Mouse (Mus musculus): ENCODE measurements around the gene Hdac4. TPM values are rescaled to one million over a fixed set of nuclear protein-coding genes. Genes with fewer than 3 reads are reported as not detected.

The Hdac4 gene
- polyA plus RNA-seq, 1 experiment from 2014 or later, result 23.9 TPM

DNA sequence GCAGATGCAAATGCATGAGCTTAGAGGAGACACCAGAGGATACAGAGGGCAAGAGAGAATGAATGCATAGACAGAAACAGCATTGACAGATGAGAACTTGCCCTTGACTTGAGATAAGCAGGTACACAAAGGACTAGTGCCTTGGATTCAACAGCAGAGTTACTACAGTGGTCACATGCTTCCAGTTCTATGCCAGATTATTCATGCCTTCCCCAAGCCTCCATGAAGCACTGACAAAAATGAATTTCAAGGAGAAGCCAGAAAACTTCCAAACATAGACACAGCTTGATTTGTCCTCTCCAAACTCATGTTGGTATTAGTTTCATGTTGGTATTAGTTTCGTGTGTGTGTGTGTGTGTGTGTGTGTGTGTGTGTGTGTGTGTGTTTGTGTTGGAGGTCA is 149.8 kb downstream of the Hdac4 start:
- ATAC-seq (replicated peaks; ENCODE audit: insufficient number of reproducible peaks, low FRiP score, low TSS enrichment, low read depth), result no peak

GRCm38 (mm10) chr1:92044868-92045267 is 150.6 kb downstream of the Hdac4 start:
- no peaks in the 10 kb centered on the region for H3K27me3 ChIP-seq (ENCODE audit: control insufficient read depth, insufficient read depth, low read length)
- H3K4me1 ChIP-seq (ENCODE audit: control insufficient read depth, insufficient read depth, low read length), result no peaks in the 10 kb centered on the region
- no peak overlapping the region for H3K4me2 ChIP-seq (ENCODE audit: low read depth, low read length)
- H3K36me3 ChIP-seq (replicated peaks; ENCODE audit: control insufficient read depth, insufficient read depth, low read depth, low read length), result no peaks in the 10 kb centered on the region
- H3K27ac ChIP-seq (replicated peaks; ENCODE audit: low read depth, low read length), result no peak overlapping the region
- no peaks in the 10 kb centered on the region for H3K9me3 ChIP-seq (replicated peaks; ENCODE audit: control insufficient read depth, low read length)
- no peak for ATAC-seq (replicated peaks; ENCODE audit: insufficient number of reproducible peaks, low FRiP score, low TSS enrichment, low read depth)
- WGBS, result 81% methylated on average over 3 of the region's 3 CpGs
- H3K4me3 ChIP-seq (ENCODE audit: low read depth, low read length), result no peak overlapping the region
- DNase-seq (ENCODE audit: low spot score), result no peak
- no peak overlapping the region for H3K9ac ChIP-seq (replicated peaks; ENCODE audit: low read length)

More for the DNA sequence above, 149.8 kb downstream of the Hdac4 start:
- Histone ChIP-seq H3K4me1 (ENCODE audit: control insufficient read depth, insufficient read depth, low read length) (no peaks in the 10 kb centered on the region), H3K9ac (replicated peaks; ENCODE audit: low read length) (no peak overlapping the region), H3K27me3 (ENCODE audit: control insufficient read depth, insufficient read depth, low read length) (no peaks in the 10 kb centered on the region), H3K4me2 (ENCODE audit: low read depth, low read length) (no peak overlapping the region), H3K4me3 (ENCODE audit: low read depth, low read length) (no peak overlapping the region), H3K36me3 (replicated peaks; ENCODE audit: control insufficient read depth, insufficient read depth, low read depth, low read length) (no peaks in the 10 kb centered on the region), H3K9me3 (replicated peaks; ENCODE audit: control insufficient read depth, low read length) (no peaks in the 10 kb centered on the region), H3K27ac (replicated peaks; ENCODE audit: low read depth, low read length) (no peak overlapping the region)
- DNase-seq (ENCODE audit: low spot score), result no peak
- 63% methylated on average over 1 of the region's 1 CpGs for WGBS

GRCm38 (mm10) chr1:92043989-92044388 is 151.5 kb downstream of the Hdac4 start:
- Histone ChIP-seq H3K4me2 (ENCODE audit: low read depth, low read length) (no peak overlapping the region), H3K4me3 (ENCODE audit: low read depth, low read length) (no peak overlapping the region), H3K36me3 (replicated peaks; ENCODE audit: control insufficient read depth, insufficient read depth, low read depth, low read length) (no peaks in the 10 kb centered on the region), H3K9ac (replicated peaks; ENCODE audit: low read length) (no peak overlapping the region), H3K4me1 (ENCODE audit: control insufficient read depth, insufficient read depth, low read length) (no peaks in the 10 kb centered on the region), H3K9me3 (replicated peaks; ENCODE audit: control insufficient read depth, low read length) (no peaks in the 10 kb centered on the region), H3K27me3 (ENCODE audit: control insufficient read depth, insufficient read depth, low read length) (no peaks in the 10 kb centered on the region), H3K27ac (replicated peaks; ENCODE audit: low read depth, low read length) (no peak overlapping the region)
- DNase-seq (ENCODE audit: low spot score), result no peak
- ATAC-seq (replicated peaks; ENCODE audit: insufficient number of reproducible peaks, low FRiP score, low TSS enrichment, low read depth), result no peak

DNA sequence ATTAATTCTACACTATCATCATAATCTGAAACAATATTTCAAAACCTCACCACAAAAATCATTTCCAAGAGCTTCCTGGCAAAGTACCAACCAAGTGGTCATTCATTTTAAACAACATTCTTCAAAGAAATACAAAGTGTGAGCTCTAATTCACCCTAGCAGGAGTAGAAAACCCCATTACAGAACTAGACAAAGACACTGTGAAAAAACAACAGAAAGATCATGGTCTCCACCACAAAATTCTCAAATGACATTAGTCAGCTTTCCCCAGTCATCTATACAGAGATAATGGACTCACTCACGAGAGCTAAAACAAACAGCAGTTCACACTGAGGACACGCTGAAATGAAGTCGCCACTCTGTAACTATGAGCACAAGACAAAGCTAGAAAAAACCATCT is 153.4 kb downstream of the Hdac4 start:
- DNase-seq (ENCODE audit: low spot score) (no peak), ATAC-seq (replicated peaks; ENCODE audit: insufficient number of reproducible peaks, low FRiP score, low TSS enrichment, low read depth) (no peak)
- Histone ChIP-seq H3K27ac (replicated peaks; ENCODE audit: low read depth, low read length) (no peak overlapping the region), H3K4me1 (ENCODE audit: control insufficient read depth, insufficient read depth, low read length) (no peaks in the 10 kb centered on the region), H3K36me3 (replicated peaks; ENCODE audit: control insufficient read depth, insufficient read depth, low read depth, low read length) (no peaks in the 10 kb centered on the region), H3K27me3 (ENCODE audit: control insufficient read depth, insufficient read depth, low read length) (no peaks in the 10 kb centered on the region), H3K9ac (replicated peaks; ENCODE audit: low read length) (no peak overlapping the region), H3K4me3 (ENCODE audit: low read depth, low read length) (no peak overlapping the region), H3K9me3 (replicated peaks; ENCODE audit: control insufficient read depth, low read length) (no peaks in the 10 kb centered on the region), H3K4me2 (ENCODE audit: low read depth, low read length) (no peak overlapping the region)
- 48% methylated on average over 3 of the region's 3 CpGs for WGBS

DNA sequence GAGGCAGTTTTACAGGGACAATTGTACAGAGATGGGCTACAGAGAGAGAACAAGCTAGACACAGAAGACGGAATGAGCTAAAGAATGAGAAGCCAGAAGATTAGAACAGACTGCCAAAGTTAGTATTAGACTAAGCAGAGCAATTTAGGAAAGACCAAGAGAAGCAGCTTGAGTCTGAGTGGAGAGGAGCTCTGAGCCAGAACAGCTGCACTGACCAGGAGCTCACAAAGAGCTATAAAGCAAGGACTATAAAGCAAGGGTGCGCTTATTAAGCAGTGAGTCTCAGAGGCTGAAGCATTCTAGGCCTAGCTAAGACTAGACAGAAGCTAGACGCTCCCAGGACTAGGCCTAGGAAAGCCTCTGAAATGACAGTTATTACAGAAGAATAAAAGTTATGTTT is 154.2 kb downstream of the Hdac4 start:
- H3K9me3 ChIP-seq (replicated peaks; ENCODE audit: control insufficient read depth, low read length), result no peaks in the 10 kb centered on the region
- ATAC-seq (replicated peaks; ENCODE audit: insufficient number of reproducible peaks, low FRiP score, low TSS enrichment, low read depth) (no peak), DNase-seq (ENCODE audit: low spot score) (no peak)
- H3K4me3 ChIP-seq (ENCODE audit: low read depth, low read length), result no peak overlapping the region
- H3K9ac ChIP-seq (replicated peaks; ENCODE audit: low read length), result no peak overlapping the region
- H3K4me1 ChIP-seq (ENCODE audit: control insufficient read depth, insufficient read depth, low read length), result no peaks in the 10 kb centered on the region
- H3K27ac ChIP-seq (replicated peaks; ENCODE audit: low read depth, low read length), result no peak overlapping the region
- H3K36me3 ChIP-seq (replicated peaks; ENCODE audit: control insufficient read depth, insufficient read depth, low read depth, low read length), result no peaks in the 10 kb centered on the region
- no peak overlapping the region for H3K4me2 ChIP-seq (ENCODE audit: low read depth, low read length)
- H3K27me3 ChIP-seq (ENCODE audit: control insufficient read depth, insufficient read depth, low read length), result no peaks in the 10 kb centered on the region
- 76% methylated on average over 3 of the region's 3 CpGs for WGBS

DNA sequence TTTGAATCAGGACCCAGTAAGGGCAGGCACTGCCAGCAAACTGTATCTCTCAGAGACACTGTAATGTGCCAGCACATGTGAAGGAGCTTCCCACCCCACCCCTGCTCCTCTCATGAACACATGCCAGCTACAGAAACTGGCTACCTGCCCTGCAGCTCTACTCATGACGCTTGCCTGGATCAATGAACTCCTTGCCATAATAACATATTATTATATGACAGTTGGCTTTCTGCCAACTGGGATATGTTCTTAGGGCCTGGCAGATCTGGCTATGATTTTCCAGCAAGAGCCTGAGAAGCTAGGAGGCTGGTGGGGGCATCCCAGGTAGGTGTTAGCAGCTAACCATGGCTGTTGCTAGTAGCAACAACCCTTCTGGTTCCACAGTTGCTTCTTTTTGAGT is 156.8 kb downstream of the Hdac4 start:
- no peak for DNase-seq (ENCODE audit: low spot score)
- Histone ChIP-seq H3K4me1 (ENCODE audit: control insufficient read depth, insufficient read depth, low read length) (no peaks in the 10 kb centered on the region), H3K27ac (replicated peaks; ENCODE audit: low read depth, low read length) (no peak overlapping the region), H3K4me3 (ENCODE audit: low read depth, low read length) (no peak overlapping the region), H3K27me3 (ENCODE audit: control insufficient read depth, insufficient read depth, low read length) (no peaks in the 10 kb centered on the region), H3K36me3 (replicated peaks; ENCODE audit: control insufficient read depth, insufficient read depth, low read depth, low read length) (no peaks in the 10 kb centered on the region), H3K4me2 (ENCODE audit: low read depth, low read length) (no peak overlapping the region), H3K9ac (replicated peaks; ENCODE audit: low read length) (no peak overlapping the region), H3K9me3 (replicated peaks; ENCODE audit: control insufficient read depth, low read length) (no peaks in the 10 kb centered on the region)
- WGBS, result 82% methylated on average over 1 of the region's 1 CpGs
- no peak for ATAC-seq (replicated peaks; ENCODE audit: insufficient number of reproducible peaks, low FRiP score, low TSS enrichment, low read depth)

- Histone ChIP-seq H3K9me3 (replicated peaks; ENCODE audit: control insufficient read depth, low read length) (no peaks in the 10 kb centered on the region), H3K9ac (replicated peaks; ENCODE audit: low read length) (no peak overlapping the region), H3K27me3 (ENCODE audit: control insufficient read depth, insufficient read depth, low read length) (no peaks in the 10 kb centered on the region), H3K4me3 (ENCODE audit: low read depth, low read length) (no peak overlapping the region), H3K4me1 (ENCODE audit: control insufficient read depth, insufficient read depth, low read length) (no peaks in the 10 kb centered on the region), H3K4me2 (ENCODE audit: low read depth, low read length) (no peak overlapping the region), H3K36me3 (replicated peaks; ENCODE audit: control insufficient read depth, insufficient read depth, low read depth, low read length) (no peaks in the 10 kb centered on the region), H3K27ac (replicated peaks; ENCODE audit: low read depth, low read length) (no peak overlapping the region)
- ATAC-seq (replicated peaks; ENCODE audit: insufficient number of reproducible peaks, low FRiP score, low TSS enrichment, low read depth) (no peak), DNase-seq (ENCODE audit: low spot score) (no peak)
- 93% methylated on average over 7 of the region's 7 CpGs for WGBS
Observed at GRCm38 (mm10) chr1:92037039-92037438, 158.5 kb downstream of the Hdac4 start.

DNA sequence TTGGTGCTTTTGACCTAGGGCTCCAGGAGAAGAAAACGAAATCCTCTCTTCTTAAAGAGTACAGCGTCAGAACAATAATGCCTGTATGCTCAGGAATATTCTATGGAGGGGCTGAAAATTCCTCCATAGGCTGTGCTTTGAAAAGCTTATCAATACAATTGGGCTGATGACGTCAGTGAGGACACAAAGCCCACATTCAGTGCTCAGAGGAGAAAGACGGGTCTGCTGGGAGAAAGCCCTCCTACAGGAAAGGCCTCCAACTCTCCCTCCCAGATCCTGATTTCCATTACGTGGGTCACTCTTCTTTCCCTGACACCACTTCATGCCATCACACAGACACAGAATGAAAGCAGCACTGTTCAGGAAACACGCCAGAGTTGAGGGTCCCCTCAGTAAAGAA is 159.7 kb downstream of the Hdac4 start:
- ATAC-seq (replicated peaks; ENCODE audit: insufficient number of reproducible peaks, low FRiP score, low TSS enrichment, low read depth) (no peak), DNase-seq (ENCODE audit: low spot score) (no peak)
- Histone ChIP-seq H3K4me1 (ENCODE audit: control insufficient read depth, insufficient read depth, low read length) (no peaks in the 10 kb centered on the region), H3K36me3 (replicated peaks; ENCODE audit: control insufficient read depth, insufficient read depth, low read depth, low read length) (no peaks in the 10 kb centered on the region), H3K4me2 (ENCODE audit: low read depth, low read length) (no peak overlapping the region), H3K9ac (replicated peaks; ENCODE audit: low read length) (no peak overlapping the region), H3K9me3 (replicated peaks; ENCODE audit: control insufficient read depth, low read length) (no peaks in the 10 kb centered on the region), H3K27me3 (ENCODE audit: control insufficient read depth, insufficient read depth, low read length) (no peaks in the 10 kb centered on the region), H3K4me3 (ENCODE audit: low read depth, low read length) (no peak overlapping the region), H3K27ac (replicated peaks; ENCODE audit: low read depth, low read length) (no peak overlapping the region)
- 35% methylated on average over 6 of the region's 6 CpGs for WGBS

Measured in embryonic facial prominence, embryonic 11.5 days (tissue).